Mouse (Mus musculus): Measurements from ENCODE around the gene Olfr70.

- TF ChIP-seq CTCF (IDR thresholded peaks at IDR 0.05; ENCODE audit: low read depth, low read length) (no peak), POLR2AphosphoS5 (IDR thresholded peaks at IDR 0.05; ENCODE audit: insufficient replicate concordance, low read depth, low read length) (no peak), GATA1 (IDR thresholded peaks at IDR 0.05; ENCODE audit: borderline replicate concordance, low read length) (no peak), GATA2 (IDR thresholded peaks at IDR 0.05; ENCODE audit: borderline replicate concordance, low read depth, low read length) (no peak)
These were observed 44.8 kb downstream of the Olfr70 start for GRCm38 (mm10) chr4:43655656-43656338.
